Mouse (Mus musculus): ENCODE measurements around the gene Tmem232. TPM values are rescaled to one million over a fixed set of nuclear protein-coding genes. Genes with fewer than 3 reads are reported as not detected.
A peak's percentile ranks its signal among the peaks of the same experiment; 100 is the strongest.
"Not testable (repeated sequence)": the region's sequence is repeated elsewhere in the genome, so short reads cannot be mapped to it uniquely, and the experiment has no call there.

Gene Tmem232
- polyA plus RNA-seq, 1 experiment: not detected

- H3K27me3 ChIP-seq (ENCODE audit: control insufficient read depth, insufficient read depth, low read length): no peaks in the 10 kb centered on the region
- peaks cover 3% of the 10 kb centered on the region for H3K4me1 ChIP-seq (ENCODE audit: control insufficient read depth, insufficient read depth, insufficient read length, low read length)
- 41% methylated on average over 9 of the region's 9 CpGs for WGBS
- no peaks in the 10 kb centered on the region for H3K36me3 ChIP-seq (ENCODE audit: control insufficient read depth, insufficient read depth, low read length)
- TF ChIP-seq CTCF (IDR thresholded peaks at IDR 0.05; ENCODE audit: extremely low read depth, insufficient read length, insufficient replicate concordance, low read depth, low read length) (peak; percentile 61; the same call in 1 of the 2 replicates), POLR2A (IDR thresholded peaks at IDR 0.05; ENCODE audit: low read depth, low read length) (no peak; the same call in 1 of the 2 replicates)
- H3K27ac ChIP-seq (ENCODE audit: insufficient read depth, low read depth, low read length): no peak overlapping the region
- H3K4me3 ChIP-seq (ENCODE audit: low read depth, low read length): no peak overlapping the region
Observed at GRCm38 (mm10) chr17:65558217-65558616, 17.6 kb upstream of the Tmem232 start.

GRCm38 (mm10) chr17:65557212-65557611, 16.6 kb upstream of the Tmem232 start:
- H3K27me3 ChIP-seq (ENCODE audit: control insufficient read depth, insufficient read depth, low read length): no peaks in the 10 kb centered on the region
- no peaks in the 10 kb centered on the region for H3K36me3 ChIP-seq (ENCODE audit: control insufficient read depth, insufficient read depth, low read length)
- WGBS: 32% methylated on average over 6 of the region's 6 CpGs
- H3K4me1 ChIP-seq (ENCODE audit: control insufficient read depth, insufficient read depth, insufficient read length, low read length): peaks cover 3% of the 10 kb centered on the region
- H3K27ac ChIP-seq (ENCODE audit: insufficient read depth, low read depth, low read length): no peak overlapping the region
- TF ChIP-seq CTCF (IDR thresholded peaks at IDR 0.05; ENCODE audit: extremely low read depth, insufficient read length, insufficient replicate concordance, low read depth, low read length): no peak
- TF ChIP-seq POLR2A (IDR thresholded peaks at IDR 0.05; ENCODE audit: low read depth, low read length): no peak
- no peak overlapping the region for H3K4me3 ChIP-seq (ENCODE audit: low read depth, low read length)

GRCm38 (mm10) chr17:65556798-65557197, 16.2 kb upstream of the Tmem232 start:
- no peak overlapping the region for H3K4me3 ChIP-seq (ENCODE audit: low read depth, low read length)
- H3K4me1 ChIP-seq (ENCODE audit: control insufficient read depth, insufficient read depth, insufficient read length, low read length): peaks cover 3% of the 10 kb centered on the region
- TF ChIP-seq POLR2A (IDR thresholded peaks at IDR 0.05; ENCODE audit: low read depth, low read length) (no peak), CTCF (IDR thresholded peaks at IDR 0.05; ENCODE audit: extremely low read depth, insufficient read length, insufficient replicate concordance, low read depth, low read length) (no peak)
- no peak overlapping the region for H3K27ac ChIP-seq (ENCODE audit: insufficient read depth, low read depth, low read length)
- H3K27me3 ChIP-seq (ENCODE audit: control insufficient read depth, insufficient read depth, low read length): no peaks in the 10 kb centered on the region
- H3K36me3 ChIP-seq (ENCODE audit: control insufficient read depth, insufficient read depth, low read length): no peaks in the 10 kb centered on the region
- 16% methylated on average over 10 of the region's 10 CpGs for WGBS

GRCm38 (mm10) chr17:65552426-65552997, 11.9 kb upstream of the Tmem232 start:
- TF ChIP-seq CTCF (IDR thresholded peaks at IDR 0.05; ENCODE audit: extremely low read depth, insufficient read length, insufficient replicate concordance, low read depth, low read length) (no peak), POLR2A (IDR thresholded peaks at IDR 0.05; ENCODE audit: low read depth, low read length) (no peak)
- H3K4me1 ChIP-seq (ENCODE audit: control insufficient read depth, insufficient read depth, insufficient read length, low read length): peaks cover 3% of the 10 kb centered on the region
- no peak overlapping the region; the same call in 1 of the 2 replicates for H3K27ac ChIP-seq (ENCODE audit: insufficient read depth, low read depth, low read length)
- no peaks in the 10 kb centered on the region for H3K27me3 ChIP-seq (ENCODE audit: control insufficient read depth, insufficient read depth, low read length)
- H3K36me3 ChIP-seq (ENCODE audit: control insufficient read depth, insufficient read depth, low read length): no peaks in the 10 kb centered on the region
- H3K4me3 ChIP-seq (ENCODE audit: low read depth, low read length): no peak overlapping the region
- WGBS: 70% methylated on average over 12 of the region's 12 CpGs

- TF ChIP-seq POLR2A (IDR thresholded peaks at IDR 0.05; ENCODE audit: low read depth, low read length) (no peak), CTCF (IDR thresholded peaks at IDR 0.05; ENCODE audit: extremely low read depth, insufficient read length, insufficient replicate concordance, low read depth, low read length) (no peak)
- no peaks in the 10 kb centered on the region for H3K36me3 ChIP-seq (ENCODE audit: control insufficient read depth, insufficient read depth, low read length)
- H3K4me3 ChIP-seq (ENCODE audit: low read depth, low read length): no peak overlapping the region
- WGBS: 83% methylated on average over 4 of the region's 4 CpGs
- H3K4me1 ChIP-seq (ENCODE audit: control insufficient read depth, insufficient read depth, insufficient read length, low read length): peaks cover 2% of the 10 kb centered on the region
- no peak overlapping the region for H3K27ac ChIP-seq (ENCODE audit: insufficient read depth, low read depth, low read length)
- H3K27me3 ChIP-seq (ENCODE audit: control insufficient read depth, insufficient read depth, low read length): no peaks in the 10 kb centered on the region
Observed at GRCm38 (mm10) chr17:65550357-65550756, 9.8 kb upstream of the Tmem232 start.

GRCm38 (mm10) chr17:65548698-65549365, 8.2 kb upstream of the Tmem232 start:
- no peak overlapping the region for H3K27ac ChIP-seq (ENCODE audit: insufficient read depth, low read depth, low read length)
- no peak overlapping the region for H3K4me3 ChIP-seq (ENCODE audit: low read depth, low read length)

GRCm38 (mm10) chr17:65546221-65546620, 5.6 kb upstream of the Tmem232 start:
- H3K4me1 ChIP-seq (ENCODE audit: control insufficient read depth, insufficient read depth, insufficient read length, low read length); H3K27ac ChIP-seq (ENCODE audit: insufficient read depth, low read depth, low read length); H3K36me3 ChIP-seq (ENCODE audit: control insufficient read depth, insufficient read depth, low read length); H3K27me3 ChIP-seq (ENCODE audit: control insufficient read depth, insufficient read depth, low read length); H3K4me3 ChIP-seq (ENCODE audit: low read depth, low read length): not testable (repeated sequence)
- WGBS: 88% methylated on average over 4 of the region's 4 CpGs

More at GRCm38 (mm10) chr17:65548698-65549365, 8.2 kb upstream of the Tmem232 start:
- H3K27me3 ChIP-seq (ENCODE audit: control insufficient read depth, insufficient read depth, low read length): no peaks in the 10 kb centered on the region
- TF ChIP-seq CTCF (IDR thresholded peaks at IDR 0.05; ENCODE audit: extremely low read depth, insufficient read length, insufficient replicate concordance, low read depth, low read length) (no peak), POLR2A (IDR thresholded peaks at IDR 0.05; ENCODE audit: low read depth, low read length) (no peak)
- H3K36me3 ChIP-seq (ENCODE audit: control insufficient read depth, insufficient read depth, low read length): no peaks in the 10 kb centered on the region
- H3K4me1 ChIP-seq (ENCODE audit: control insufficient read depth, insufficient read depth, insufficient read length, low read length): no peaks in the 10 kb centered on the region
- WGBS: 27% methylated on average over 18 of the region's 18 CpGs

Measured in small intestine, adult 2 months (tissue).